Mouse (Mus musculus) retina, embryonic 14.5 days (tissue): ENCODE results near the gene BC049730.

Experiments used
- DNase-seq: peaks from one replicate; pipeline ENCODE4 v3.0.0-alpha.2; 2015; ENCODE audit warnings: low spot score

Gene BC049730

GRCm38 (mm10) chr7:24762574-24762973 lies 53.5 kb downstream of the BC049730 start:
- no peak for DNase-seq
